Mouse (Mus musculus): ENCODE results near the gene Ccnl1.

- TF ChIP-seq CTCF (IDR thresholded peaks at IDR 0.05; ENCODE audit: low read depth, low read length) = no peak
- TF ChIP-seq POLR2A (IDR thresholded peaks at IDR 0.05; ENCODE audit: borderline replicate concordance, low read depth, low read length) = no peak
Measured at GRCm38 (mm10) chr3:65962270-65962930, 4.4 kb upstream of the Ccnl1 start.
